Mouse (Mus musculus): ENCODE data around the gene Slit3.
A peak's percentile ranks its signal among the peaks of the same experiment; 100 is the strongest.

The Slit3 gene

DNA sequence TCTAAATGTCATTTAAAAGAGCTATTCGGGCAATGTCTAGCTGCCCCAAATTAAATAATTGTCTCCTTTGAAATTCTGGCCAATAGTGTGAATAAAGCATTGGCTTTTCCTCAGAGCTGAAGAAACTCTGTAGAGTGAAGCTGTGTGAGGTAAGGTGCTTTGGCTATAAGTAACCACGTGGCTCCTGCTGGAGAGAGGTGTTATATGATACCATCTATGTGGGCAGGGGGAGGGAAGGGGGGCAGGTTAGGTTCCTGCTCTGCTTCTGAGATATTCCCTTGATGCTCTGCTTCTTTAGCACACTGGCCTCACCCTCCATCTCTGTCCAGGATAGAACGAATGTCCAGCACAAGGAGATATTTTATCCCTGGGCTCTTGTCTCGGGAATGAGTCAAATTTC is 242.0 kb downstream of the Slit3 start:
- DNase-seq, result no peak

DNA sequence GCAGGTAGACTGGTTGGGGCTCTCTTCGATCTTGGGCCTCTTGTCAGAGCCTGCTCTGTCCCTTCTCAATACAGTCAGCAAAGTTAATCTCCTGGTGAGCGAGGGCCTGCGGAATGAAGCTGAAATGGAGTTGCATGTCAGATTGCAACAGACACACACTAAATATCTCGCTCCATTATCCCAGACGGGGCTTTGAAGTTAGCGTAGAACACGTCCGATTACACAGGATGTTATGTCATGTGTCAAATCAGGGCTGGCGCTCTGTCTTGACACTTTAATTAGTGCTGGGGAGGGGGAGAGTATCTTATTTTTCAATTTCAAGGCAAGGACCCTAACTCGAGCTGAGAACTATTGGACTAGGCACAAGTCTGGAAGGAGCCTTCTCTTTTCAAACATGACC is 243.4 kb downstream of the Slit3 start:
- DNase-seq, result no peak

DNA sequence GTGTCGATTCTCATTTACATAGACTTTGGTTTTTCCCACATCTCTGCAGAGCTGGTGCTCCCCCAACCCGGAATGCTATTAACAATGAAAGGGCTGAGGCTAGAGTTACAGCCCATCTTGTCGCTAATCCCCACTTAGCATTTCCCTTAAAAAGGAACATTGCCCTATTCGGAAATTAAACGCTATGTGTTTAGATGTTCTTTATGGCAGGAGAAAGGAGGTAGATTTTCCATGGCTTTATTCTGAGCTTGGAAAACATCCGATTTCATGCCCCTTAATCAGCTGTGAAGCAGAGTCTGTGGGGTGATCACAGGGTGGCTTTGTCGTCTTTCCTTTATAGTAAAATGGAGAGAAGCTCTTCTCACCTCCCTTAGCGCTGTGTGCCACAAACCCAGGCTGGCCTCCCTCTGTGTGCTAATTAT is 244.5 kb downstream of the Slit3 start:
- DNase-seq, result no peak

DNA sequence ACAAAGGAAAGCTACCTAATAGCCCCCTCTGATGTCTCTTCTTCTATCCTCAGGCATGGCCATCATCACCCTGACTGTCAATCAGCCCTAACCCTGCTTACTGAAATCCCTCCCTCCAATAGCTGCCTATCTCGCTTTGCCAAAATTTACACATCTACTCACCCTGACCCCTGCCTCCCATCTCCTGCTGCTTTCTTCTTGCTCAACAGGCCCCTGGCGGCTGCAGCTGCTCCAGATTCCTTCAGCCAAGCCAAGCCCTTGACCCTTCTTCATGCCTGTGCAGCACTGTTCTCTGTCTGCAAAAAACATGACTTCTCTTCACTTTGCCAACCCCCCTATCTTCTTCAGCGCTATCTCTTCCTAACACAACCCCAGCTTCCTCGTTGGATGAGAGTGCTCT is 245.6 kb downstream of the Slit3 start:
- no peak for DNase-seq

DNA sequence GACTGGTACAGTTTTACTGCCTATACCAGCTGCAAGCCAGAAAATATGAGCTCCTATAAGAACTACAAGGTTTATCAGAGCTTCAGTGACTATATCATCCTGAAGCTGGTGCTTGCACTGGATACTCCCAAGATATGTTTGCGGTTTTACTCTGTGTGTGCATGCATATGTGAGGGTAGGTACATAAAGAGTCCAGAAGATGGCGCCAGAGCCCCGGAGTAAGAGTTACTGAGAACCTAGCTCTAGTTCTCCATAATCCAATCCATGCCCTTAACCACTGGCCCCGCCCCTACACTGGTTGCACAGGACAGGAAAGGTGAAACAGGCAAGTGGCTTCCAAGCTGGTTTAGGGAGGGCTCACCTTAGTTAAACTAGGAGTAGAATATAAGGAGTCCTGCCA is 246.2 kb downstream of the Slit3 start:
- peak; percentile 19 for DNase-seq

DNA sequence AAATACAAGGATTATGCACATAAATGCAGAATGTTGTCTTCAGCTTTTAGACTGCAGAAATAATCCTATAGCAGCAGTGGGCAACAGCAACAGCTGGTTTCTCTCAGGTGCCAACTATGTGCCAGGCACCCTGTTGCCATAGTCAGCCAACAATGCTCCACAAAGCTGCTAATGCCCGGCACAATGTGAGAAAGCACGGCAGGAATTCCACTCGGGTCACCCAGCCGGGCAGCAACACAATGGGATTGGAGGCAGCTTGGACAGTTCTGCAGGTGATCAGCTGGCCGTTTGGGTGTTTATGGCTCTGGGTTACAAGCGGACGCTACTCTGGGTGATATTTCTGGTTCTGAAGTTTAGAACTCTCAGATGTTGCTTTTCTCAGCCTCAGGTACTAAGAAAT is 248.9 kb downstream of the Slit3 start:
- no peak for DNase-seq

DNA sequence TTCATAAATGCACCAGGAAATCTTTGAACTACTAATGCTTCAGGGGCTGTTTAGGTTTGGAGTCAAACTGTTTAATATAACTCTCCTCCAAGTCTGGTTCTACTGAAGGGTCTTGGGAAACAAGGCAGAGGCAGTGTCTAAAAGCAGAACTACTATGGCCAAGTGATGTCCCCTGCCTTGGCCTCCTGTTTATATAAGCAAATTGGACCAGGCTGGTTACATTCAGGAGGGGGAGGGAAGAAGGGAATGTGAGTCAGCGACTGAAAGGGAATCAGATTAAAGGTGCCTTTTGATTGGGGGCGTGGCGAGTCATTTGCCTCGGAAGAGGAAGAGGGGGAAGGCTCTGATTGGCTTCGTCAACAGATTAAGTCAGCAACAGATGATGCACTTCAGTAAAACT is 249.7 kb downstream of the Slit3 start:
- no peak for DNase-seq

DNA sequence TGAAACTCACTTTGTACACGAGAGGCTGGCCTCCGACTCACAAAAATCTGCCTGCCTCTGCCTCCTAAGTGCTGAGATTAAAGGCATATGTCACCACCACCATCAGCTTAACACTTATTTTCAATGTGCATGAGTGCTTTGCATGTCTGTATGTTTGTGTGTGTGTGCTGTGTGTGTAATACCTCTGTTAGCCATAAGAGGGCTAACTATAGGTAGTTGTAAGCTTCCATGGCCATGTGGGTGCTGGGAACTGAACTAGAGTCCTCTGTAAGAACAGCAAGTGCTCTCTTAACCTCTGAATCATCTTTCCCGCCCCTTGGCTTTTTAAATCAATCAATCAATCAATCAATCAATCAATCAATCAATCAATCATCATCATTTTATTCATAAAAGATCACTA is 251.4 kb downstream of the Slit3 start:
- no peak for DNase-seq

DNA sequence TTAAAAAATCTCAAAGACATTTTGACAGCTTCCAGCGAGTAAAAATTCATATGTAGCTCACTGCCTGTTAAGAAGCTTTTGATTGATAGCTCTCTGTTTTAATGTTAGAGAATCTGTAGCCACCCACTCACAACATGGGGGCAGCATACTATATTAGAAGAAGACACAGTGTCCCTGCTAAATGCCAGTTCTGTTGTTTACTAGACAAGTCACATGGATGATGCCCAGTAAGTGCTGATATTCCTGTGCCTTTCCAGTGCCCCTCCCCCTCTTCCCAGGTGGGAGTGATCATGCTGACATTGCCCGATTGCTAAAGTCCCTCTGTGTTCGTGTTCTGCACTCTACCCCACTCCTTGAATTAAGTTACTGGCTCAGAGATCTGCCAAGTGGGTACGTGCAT is 254.0 kb downstream of the Slit3 start:
- DNase-seq, result no peak

DNA sequence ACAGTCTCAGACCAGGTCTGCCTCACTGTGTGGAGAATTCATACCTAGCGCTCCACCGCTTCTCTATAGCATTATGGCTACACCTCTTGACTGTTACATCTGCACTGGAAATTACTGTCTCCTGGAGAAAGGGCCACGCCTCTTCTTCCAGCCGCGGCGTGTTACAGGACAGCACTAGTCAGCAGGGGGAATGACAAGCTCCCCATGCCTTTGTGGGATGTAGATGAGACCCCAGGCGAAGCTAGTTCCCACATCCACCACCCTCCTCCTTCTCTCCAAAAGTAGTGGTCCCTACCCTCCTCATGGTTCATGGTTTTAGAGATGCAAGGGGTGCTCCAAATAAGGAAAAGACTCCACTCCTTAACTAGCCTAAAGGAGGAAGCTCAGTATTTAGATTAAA is 257.8 kb downstream of the Slit3 start:
- no peak for DNase-seq

DNA sequence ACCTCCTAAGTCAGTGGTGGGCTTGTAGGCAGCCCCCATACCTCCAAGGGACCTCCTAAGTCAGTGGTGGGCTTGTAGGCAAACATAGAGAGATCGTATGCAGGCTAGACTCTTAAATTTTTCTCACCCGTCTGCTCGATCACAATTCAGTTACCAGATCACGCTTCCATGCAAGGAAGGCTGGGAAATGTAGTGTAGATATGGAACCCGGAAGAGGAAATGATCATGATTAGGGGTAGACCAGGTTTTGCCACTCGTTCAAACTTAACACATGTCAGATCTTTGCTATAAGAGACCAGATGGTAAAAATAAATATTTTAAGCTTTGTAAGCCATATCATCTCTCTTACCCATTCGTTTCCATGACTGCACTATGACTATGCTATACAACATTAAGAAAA is 258.4 kb downstream of the Slit3 start:
- DNase-seq, result no peak

DNA sequence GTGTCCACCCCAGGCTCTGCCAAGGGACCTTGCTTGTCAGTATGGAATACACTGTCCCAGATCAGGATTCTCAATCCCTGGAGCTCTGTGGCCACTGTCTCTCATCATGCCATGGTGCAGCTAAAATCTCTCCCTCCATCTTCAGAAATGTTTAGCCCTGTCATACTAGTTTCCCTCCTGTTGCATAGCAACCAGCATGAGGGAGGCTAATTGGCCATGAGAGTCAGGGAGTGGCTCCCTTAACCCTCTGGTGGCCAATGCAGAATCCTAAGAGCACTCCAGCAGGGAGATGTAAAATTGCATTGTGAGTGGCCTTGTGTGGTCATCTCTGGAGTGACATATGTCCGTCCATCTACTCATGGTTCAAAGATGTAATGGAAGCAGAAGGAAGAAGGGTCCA is 259.7 kb downstream of the Slit3 start:
- no peak for DNase-seq

DNA sequence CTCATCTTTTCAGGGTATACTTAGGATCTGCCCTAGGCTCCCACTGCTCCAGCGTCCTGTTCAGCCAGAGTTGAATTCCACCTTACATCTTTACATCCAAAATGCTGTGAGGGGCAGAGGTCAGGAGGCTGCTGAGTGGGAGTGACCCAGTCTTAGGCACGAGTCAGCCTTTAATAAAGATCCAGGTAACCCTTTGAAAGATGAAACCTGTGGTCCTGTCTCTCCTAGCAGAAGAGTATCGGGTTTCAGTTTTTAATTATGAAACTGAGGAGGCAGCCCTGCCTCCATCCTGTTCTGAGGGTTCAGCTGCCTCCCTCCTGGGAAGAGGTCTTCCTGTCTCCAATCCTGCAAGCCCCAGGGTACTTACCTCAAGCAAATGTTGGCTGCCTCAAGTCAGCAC is 264.4 kb downstream of the Slit3 start:
- DNase-seq, result no peak

DNA sequence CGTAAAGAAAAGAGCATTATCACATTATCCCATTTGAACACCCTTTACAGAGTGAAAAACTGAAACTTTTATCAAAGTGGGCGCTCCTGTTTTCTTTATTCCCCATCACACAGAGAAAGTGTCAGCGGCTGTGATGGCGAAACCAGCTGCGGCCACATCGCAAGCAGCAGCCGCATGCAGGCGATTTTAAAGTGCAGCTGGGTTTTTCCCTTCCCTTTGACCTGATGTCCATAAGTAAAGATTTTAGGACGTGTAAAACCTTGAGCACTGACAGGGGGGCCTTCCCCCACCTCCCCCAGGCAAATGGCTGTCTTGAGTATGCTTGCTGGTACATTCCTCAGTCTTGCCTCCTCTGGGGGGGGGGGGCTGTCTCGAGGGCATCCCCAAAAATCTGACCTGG is 266.8 kb downstream of the Slit3 start:
- DNase-seq, result peak; percentile 22

DNA sequence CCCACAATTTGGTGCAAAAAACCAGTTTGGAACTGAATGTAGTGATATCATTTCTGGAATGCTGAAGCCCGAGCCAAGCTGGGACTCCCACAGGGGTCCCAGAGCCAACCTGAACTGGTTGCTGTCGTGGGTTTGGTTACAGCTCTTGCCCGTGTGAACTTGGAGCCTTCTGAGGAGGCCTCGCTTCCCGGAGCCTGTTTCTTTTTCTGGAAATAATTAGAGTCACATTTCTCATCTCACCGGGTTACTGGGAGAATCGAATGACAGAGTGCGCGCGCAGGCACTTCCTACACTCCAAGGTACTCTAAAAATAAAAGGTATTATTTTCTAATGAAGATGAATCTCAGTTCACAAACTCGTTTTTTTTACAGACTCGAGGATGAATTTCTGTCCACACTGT is 267.4 kb downstream of the Slit3 start:
- no peak for DNase-seq

DNA sequence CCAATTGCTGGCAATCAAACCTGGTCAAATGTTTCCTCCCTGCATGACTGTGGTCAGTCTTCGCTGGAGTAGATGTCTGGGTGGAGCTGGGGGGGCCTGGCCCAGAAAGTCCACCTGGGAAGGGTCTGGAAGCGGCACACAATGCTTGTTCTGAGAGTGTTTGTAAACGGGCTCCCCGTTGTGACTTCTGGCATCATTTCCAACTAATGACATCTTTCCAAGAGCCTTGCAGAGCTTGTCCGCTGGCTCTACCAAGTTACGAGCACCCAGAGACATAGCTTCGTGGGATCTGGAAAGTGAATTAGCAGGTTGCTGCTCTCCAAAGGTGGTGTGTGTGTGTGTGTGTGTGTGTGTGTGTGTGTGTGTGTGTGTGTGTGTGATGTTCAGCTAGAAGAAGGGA is 268.3 kb downstream of the Slit3 start:
- DNase-seq, result no peak

DNA sequence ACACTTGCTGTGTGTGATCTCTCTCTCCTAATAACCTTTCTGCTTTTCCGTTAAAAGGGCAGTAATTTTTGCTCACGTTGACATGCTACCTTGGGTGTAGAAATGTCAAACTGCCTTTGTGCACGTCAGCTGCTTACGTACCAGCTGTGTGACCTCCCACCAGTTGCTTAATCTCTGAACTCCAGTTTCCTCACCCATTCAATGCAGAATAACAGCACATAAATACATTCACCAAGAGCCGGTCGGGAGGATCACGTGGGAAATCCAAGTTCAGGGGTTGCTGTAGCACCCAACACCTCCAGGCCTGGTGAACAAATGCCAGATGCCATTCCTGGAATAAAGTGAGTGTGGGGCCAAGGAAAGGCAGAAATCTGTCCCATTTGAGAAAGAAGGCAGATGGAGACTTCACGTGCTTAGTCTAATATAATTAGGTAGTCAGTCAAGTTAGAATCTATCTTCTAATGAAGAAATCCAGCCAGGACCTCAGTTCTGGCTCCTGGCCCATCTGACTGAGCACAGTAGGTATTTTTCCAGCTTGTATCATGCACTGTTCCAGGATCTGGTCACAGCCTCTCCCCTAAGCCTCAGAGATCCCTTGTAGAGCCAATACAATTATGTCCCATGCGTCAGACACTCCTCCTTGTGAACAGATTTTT is 268.9 kb downstream of the Slit3 start:
- DNase-seq, result no peak

DNA sequence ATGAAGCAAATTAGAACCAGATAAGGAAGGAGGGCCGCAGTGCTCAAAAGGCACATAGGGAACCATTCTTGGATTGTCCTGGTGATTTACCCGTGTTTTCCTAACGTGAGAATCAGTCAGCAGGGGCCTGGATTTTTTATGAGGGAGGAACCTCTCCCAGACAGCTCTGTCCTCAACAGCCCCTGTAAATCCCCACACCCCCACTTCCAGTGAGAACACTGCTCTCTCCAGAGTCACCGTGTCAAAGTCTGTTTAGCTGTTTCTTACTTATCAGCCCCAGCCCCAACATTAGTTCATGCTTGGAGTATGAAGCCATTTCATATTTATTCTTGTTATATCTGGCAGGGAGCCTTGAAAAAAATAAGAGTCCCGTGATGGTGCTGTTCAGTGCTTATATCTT is 272.8 kb downstream of the Slit3 start:
- DNase-seq, result no peak

DNA sequence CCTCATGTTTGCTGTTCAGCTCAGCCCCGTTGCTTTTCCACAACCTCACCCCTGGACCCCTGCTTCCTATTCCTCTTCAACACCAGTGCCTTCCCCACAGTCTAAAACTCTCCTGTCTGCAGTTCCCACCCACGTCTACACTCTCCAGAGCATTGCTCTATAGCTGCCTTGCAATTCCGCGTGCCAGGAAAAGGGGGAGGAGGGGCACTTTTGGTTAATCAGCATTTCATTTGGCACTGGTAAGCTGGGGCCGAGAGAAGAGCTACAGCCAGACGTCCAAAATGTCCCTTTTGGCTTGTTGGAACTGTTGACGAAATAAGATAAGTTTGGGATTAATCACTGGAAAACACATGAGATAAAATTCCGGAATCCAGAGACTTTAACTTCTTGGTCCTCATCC is 274.4 kb downstream of the Slit3 start:
- DNase-seq, result peak; percentile 60

DNA sequence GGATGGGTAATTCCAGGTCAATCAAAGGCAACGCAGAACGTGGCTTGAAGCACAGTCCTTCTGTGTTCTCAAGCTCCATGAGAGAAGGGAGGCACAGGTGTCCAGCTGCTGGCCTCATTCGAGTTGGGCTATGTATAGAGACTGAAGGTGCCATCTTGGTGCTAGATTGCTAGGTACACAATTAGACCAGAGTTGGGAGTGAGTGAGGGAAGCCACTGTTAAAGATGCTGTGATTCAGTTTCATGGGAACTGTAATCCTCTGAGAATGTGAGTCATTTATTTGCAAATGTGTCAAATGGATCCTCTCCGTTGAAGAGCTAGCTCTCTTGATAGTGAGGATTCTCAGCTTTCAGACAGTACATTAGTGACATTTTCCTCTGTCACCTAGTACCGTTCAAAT is 277.3 kb downstream of the Slit3 start:
- DNase-seq, result no peak

DNA sequence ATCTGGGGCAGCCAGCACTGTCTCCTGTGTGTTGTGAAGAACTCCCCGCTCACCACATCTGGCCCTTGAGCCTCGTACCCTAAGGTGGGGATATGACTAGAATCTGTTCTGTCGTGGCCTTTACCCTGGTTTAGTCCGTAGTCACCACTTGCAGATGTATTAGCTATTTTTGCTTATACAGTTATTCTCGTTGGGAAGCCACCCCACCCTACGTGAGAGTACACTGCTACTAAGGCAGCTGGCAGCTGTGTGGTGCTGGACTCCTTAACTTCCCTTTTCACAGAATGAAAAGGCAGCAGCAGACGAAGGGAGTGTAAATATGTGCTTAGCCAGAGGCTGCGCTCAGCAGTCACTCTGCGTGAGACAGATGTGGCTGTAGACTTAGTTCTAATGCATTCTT is 282.5 kb downstream of the Slit3 start:
- DNase-seq, result no peak

DNA sequence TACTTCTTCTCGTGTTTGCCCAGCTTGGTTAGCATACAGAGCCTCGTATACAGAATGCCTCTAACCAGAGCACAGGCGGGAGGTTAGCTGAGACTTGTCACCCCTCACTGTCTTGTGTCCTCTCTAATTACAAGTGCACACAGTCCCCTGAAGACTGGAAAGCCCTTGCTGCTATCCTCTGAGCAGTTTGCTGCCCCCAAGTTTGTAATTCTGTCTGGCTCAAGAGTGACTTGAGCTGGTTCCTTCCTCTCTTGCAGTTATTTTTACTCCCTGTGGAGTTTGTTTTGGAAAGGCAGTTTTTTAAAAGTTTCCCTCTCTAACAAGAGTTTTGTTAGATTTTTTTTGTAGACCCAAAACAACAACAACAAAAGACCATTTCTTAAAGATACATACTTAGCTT is 285.0 kb downstream of the Slit3 start:
- DNase-seq, result no peak

DNA sequence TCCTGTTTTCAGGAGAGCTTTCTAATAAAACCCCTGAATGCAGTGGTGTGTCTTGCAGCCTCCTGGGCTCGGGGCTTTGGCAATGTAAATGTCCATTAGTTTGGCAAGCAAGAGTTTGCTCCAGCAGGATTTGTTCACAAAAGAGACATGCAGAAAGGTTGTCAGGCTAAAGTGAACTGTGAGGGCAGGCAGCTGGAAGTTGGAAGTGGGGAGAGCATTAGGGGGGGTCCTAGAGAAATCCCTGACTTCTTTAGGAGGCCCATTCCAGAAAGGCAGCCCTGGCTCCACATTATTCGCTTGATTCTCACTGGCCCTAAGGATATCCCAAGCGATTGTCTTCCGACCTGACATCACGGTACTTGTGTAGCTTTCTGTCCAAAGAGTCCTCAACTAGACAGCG is 285.5 kb downstream of the Slit3 start:
- DNase-seq, result no peak

DNA sequence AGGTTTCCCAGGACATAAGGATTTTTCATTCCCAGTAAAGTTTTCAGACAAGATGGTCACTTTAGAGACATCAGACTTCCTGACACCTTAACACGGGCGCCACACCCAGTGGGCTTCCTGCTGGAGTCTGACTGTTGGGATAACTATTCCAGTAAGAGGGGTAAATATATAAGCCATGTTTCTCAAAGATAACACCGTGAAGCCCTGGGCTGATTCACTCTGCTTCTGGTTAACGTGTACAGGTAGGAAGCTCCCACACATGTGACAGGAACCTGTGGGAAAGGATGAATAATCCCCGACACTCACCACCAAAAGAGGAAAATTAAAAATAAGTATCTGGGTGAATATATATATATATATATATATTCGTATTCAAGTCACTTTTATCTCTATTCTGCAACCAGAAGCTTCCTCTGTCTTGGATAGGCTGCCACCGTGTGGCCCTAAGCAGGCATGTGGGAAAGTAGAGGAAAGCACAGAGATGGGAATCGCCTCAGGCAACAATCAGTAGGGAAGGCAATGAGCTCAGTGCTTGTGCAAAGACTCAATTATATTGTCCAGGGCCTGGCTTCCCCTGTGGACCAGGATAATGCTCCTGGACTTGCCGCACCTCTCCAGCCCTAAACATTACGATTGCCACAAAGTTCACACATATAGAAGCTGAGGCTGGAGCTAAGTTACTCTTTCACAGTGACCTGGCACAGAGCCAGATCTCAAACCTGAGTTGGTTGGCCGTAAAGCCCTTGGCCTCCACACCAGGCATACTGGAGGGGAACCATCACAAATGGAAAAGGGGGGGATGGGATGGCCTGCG is 286.5 kb downstream of the Slit3 start:
- peak; percentile 83 for DNase-seq

DNA sequence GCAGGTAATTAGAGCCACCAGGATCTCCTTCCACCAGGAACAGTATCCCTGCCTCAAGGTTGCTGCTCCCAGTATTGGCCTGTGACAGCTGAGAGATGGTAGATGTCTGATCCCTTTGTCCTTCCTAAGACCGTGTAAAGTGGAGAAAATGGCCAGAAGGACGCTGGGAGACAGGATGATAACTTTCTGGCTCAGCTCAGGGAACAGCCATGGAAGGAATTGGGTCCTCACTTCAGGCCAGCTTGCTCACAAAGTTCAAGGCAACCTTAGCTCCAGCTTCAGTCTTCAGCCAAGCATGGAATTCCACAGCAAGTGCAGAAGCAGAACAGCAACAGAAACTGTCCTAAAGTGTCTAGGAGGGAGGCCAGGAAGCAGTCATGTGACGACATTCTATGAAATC is 289.4 kb downstream of the Slit3 start:
- DNase-seq, result no peak

Measured in kidney, postnatal 10 days (tissue).